Mouse (Mus musculus): ENCODE measurements around the gene Depdc7. TPM values are rescaled to one million over a fixed set of nuclear protein-coding genes. Genes with fewer than 3 reads are reported as not detected.

Depdc7 gene
- total RNA-seq, 2 experiments from 2014 or later, result 1.6 to 2.0 TPM

Other genes with a start within 250 kb of the Depdc7 start
- 100 to 1,000 TPM; 241 to 253 TPM for gene Hipk3, start 248.4 kb downstream of the Depdc7 start, total RNA-seq (2021)
- gene Cstf3, start 152.4 kb downstream of the Depdc7 start, total RNA-seq (2021), result 1 to 10 TPM; 7.3 to 9.5 TPM
- gene Tcp11l1, start 30.7 kb downstream of the Depdc7 start, total RNA-seq (2021), result 10 to 100 TPM in 1 of 2 experiments, 1 to 10 TPM in 1; 7.1 to 10.8 TPM
- gene Pin1rt1, start 26.5 kb downstream of the Depdc7 start, total RNA-seq (2021), result not detected
- gene Qser1, start 73.9 kb upstream of the Depdc7 start, total RNA-seq (2021), result 10 to 100 TPM; 61.7 TPM
- gene Prrg4, start 107.0 kb upstream of the Depdc7 start, total RNA-seq (2021), result under 1 TPM; 0.21 to 0.33 TPM
- gene Ccdc73, start 124.9 kb upstream of the Depdc7 start, total RNA-seq (2021), result 1 to 10 TPM; 3.1 to 4.5 TPM

Measured in gastrocnemius, adult 18-20 months (tissue).